Mouse (Mus musculus) bone marrow macrophage, adult 2 months (primary cell): ENCODE measurements around the gene Prdx5.

Experiments
- CTCF ChIP-seq: IDR thresholded peaks from 2 replicates; pipeline ENCODE4 v1.5.1; 2012; ENCODE audit warnings: low read depth, mild to moderate bottlenecking, low read length, moderate library complexity
- POLR2A ChIP-seq: IDR thresholded peaks from 2 replicates; pipeline ENCODE4 v1.6.1; 2012; ENCODE audit warnings: mild to moderate bottlenecking, low read depth, low read length, borderline replicate concordance

GRCm38 (mm10) chr19:6877965-6878364 lies 31.9 kb downstream of the Prdx5 start:
- TF ChIP-seq CTCF (no peak), POLR2A (no peak)
